Mouse (Mus musculus) left cerebral cortex, adult 18-20 months (tissue): ENCODE measurements around the gene Usp39. TPM values are rescaled to one million over a fixed set of nuclear protein-coding genes. Genes with fewer than 3 reads are reported as not detected.
A peak's percentile ranks its signal among the peaks of the same experiment; 100 is the strongest.

Experiments
- DNase-seq, 2 experiments: peaks; one replicate each; pipeline ENCODE4 v3.0.0; 2021 to 2022; ENCODE audit warnings: low spot score in 2 of 2, mixed read lengths in 1 of 2
- long read RNA-seq, 2 experiments: library from polyadenylated mRNA; stranded (forward); transcript quantifications; one replicate each; pipeline ENCODE4 v2.0.0; 2021
- total RNA-seq, 2 experiments: library from RNA; stranded (reverse); gene quantifications; 2 replicates each; pipeline ENCODE4 v1.2.3; 2021

Gene Usp39
- total RNA-seq: 10 to 100 TPM; 32.6 to 33.6 TPM
- long read RNA-seq, experiment 1, transcript Usp39-201 (13 exons, 2,244 nt): major isoform, 40 of 49 reads
- long read RNA-seq, experiment 1, partial matches to known transcripts: 2 of 49 reads
- long read RNA-seq, experiment 1, other reads (novel, unspliced or antisense): 7 of 49 reads
- long read RNA-seq, experiment 2, transcript Usp39-201 (13 exons, 2,244 nt): major isoform, 20 of 24 reads
- long read RNA-seq, experiment 2, partial matches to known transcripts: 2 of 24 reads
- long read RNA-seq, experiment 2, other reads (novel, unspliced or antisense): 2 of 24 reads

DNA sequence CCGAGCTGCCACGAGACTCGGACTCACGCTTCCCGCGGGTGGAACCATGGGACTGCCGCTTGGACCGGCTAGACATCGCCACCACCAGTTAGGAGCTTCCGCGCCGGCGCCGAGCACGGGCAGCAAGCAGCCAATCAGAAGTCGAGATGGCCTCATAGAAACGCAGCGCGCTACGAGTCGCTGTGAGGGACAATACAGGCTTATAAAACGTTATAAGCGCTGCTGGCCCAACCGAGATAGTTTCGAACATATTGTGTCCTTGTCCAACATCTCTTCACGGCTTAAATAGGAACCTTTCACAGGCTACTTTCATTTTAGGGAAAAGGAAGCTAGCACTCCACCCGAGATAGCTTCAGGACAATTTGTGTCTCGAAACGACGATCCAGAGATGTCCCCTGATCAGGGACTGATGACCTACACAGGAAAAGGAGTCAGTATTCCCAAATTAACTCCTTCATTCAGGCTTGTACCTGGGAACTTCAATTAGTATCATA is at the start of gene Usp39:
Gene Usp39, minus strand, starts transcription at position 111 of the 494 bp plus-strand sequence.
- DNase-seq: peak; percentile 95 to 97

DNA sequence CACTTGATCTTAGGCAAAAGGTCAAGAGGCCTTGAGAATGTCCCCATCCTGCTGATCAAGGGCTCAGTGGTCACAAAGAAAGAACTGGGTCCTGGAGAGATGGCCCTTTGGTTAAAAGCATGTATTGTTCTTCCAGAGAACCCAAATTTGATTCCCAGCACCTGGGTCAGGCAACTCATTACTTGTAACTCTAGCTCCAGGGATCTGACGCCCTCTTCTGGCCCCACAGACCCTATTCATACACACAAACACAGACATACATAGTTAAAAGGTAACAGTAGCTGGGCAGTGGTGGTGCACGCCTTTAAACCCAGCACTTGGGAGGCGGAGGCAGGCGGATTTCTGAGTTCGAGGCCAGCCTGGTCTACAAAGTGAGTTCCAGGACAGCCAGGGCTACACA is 47.4 kb upstream of the Usp39 start:
- no peak for DNase-seq

DNA sequence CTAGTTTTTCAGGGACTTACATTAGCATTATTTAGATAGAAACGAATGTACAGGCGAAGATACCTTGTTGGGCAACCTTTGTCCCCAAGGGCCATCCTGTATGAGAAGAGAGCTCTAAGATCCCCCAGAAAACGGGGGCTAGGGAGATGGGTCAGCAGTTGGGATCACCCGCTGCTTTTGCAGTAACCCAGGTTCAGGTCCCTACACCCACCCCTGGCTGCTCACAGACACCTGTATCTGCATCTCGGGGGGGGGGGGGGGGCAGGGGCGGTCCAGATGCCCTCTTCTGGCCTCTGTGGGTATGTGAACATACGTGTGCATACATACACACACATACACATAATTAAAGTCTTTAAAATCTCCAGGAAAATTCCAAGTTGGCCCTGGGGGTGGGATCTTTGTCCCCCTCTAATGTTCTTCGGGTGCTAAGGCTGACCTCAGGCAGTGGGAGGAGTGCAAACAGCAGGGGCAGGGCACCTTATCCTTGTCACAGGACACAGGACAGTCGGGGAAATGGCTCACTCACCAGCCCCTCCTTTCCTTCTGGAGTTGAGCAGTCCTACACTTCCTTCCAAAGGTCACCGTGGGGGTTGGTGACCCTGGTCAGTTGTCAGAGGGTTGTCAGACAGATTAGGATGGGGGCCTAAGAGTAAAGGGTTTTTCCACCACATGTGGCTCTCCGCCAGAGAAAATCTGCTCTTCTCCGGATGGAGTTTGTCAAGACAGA is 46.0 kb upstream of the Usp39 start:
- no peak for DNase-seq

DNA sequence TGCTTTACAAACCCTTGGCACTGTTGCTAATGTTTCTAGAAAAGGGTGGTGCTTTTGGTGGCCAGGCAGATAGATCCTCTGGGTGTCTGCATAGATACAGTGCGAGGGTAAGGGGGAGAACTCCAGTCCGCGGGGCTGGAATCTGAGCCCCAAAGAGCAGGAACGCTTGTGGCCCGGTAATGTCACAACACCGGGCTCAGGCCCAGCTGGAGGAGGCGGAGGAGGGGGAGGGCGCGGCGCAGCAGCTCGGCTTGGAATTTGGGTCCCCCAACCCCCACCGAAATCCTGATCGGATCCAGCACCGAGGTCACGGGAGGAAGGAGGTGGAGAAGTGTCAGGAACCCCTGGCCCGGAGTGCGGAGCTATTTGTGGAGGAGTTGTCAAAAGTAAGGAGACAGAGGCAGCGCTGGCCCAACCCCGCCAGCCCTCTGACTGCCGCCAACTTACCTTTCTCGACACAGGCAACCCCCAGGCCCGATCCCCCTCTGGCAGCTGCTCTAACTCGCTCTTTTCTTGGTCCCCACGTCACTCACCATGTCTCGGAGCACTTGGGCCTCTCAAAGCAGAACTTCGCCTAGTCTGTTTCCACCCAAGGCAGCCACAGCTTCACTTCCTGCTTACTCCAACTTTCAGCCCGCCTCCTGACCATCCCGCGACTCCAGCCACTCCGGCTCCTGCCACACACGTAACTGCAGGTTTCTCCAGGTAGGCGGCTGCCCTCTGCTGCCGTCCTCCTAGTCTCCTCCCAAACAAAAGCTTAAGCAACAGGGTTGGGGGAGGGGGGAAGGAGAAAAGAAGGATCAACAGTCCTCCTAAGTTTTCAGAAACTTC is 45.2 kb upstream of the Usp39 start, which contains the start of gene Vamp8:
Gene Vamp8, minus strand, starts transcription at position 763 of the 831 bp plus-strand sequence.
- DNase-seq: peak; percentile 17 to 35

DNA sequence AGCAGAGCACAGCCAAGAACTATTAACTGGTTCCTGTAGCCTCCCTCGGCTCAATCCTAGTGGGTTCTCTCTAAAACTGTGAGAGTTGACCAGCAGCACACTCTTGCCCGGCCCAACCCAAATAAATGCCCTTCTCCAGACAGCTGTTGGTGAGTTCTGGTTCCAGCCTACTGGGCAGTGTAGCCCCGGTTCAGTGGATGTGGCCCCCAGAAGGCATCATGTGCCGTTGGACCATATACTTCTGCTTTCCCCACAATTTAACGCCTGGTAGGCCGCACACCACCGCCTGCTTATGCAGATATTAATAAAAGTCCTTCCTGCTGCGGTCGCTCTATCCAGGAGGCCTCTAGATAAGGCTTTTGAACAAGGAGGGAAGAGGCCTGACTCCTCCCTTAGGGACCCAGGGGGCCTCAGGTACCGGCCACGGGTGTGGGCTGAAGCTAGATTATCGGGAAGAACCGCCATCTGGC is 44.5 kb upstream of the Usp39 start:
- no peak for DNase-seq

DNA sequence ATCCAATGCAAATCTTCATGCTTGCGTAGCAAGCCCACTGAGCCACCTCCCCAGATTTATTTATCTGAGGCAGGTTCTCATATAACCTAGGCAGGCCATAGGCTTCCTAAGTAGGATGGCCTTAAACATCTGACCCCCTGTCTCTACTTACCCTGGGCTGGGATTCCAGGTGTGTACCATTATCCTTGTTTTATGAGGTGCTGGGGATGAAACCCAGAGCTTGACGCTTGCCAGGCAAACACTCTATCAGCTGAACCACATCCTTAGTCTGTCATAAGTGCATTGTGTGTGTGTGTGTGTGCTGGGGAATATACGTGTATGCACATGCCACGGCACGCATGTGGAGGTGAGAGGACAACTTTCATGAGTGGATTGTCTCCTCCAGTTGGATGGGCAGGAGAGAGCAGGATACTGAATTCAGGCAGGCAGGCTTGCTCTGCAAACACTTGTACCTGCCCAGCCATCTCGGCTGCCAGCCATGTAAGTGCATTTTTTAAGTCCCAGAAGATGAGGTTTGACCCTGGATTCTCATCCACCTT is 43.9 kb upstream of the Usp39 start:
- DNase-seq: no peak

DNA sequence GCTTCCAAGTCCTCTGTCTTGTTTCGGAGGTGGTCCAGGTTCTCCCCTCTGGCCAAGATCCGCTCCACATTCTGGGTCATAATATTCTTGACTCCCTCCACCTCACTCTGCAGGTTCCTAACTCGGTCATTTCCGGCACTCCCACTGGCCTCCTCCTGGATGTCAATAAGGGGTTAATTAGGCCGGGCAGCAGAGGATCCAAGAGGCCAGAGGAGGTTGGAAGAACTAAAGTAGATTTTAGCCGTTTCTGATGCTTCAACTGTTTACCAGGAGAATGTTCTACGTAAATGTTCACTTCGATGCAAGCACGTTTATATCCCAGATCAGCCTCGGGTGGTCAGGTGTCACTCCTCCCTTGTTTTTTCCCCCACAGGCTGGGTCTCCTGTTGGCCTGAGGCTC is 43.3 kb upstream of the Usp39 start:
- DNase-seq: no peak

DNA sequence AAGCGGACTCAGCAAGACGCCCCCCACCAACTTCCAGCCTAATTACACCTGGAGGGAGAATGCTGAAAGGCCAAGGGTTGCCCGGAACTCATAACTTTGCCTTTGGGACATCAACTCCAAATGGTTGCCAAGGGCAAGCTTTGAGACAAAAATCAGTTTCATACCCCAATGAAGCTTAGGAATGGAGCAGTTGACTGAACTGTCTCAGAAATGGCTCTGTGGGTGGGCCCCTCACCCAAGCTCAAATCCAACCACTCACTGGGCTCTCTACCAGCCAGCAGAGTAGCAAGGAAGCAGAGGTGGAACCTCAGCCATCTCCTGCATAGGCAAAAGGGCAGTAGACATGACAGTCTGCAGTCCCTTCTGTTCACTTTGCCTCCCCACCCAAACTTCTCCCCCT is 42.8 kb upstream of the Usp39 start:
- DNase-seq: no peak

DNA sequence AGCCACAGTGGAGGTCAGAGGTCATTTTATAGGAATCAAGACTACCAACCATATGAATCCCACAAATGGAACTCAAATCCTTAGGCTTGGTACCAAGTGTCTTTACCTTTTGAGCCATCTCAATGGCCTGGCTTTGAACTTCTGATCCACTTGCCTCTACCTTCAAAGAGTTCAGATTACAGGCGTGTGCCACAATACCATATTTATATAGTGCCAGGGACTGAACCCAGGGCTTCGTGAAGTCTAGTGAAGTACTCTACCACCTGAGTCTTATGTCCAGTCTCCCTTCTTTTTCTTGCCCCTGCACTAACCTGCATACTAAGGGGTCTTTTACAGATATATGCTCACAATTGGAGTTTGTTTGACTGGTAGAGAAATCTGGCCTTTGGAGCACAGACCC is 41.6 kb upstream of the Usp39 start:
- no peak for DNase-seq

DNA sequence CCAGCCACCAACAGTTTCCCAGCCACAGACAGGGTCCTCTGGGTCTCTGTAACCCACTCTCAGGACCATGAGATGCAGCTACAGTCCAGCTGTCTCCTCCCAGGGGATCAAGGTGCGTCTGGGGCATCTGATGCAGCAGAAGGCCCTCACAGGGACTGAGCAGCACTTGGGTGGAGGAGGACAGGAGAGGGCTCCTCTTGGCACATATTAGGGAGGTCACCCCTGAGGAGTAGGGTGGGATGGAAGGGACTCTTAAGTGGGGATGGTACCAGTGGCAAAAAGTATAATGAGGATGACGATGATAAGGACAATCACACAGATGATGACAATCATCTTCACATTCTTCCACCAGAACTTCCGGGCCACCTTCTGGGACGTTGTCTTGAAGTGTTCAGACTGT is 40.3 kb upstream of the Usp39 start:
- DNase-seq: no peak

DNA sequence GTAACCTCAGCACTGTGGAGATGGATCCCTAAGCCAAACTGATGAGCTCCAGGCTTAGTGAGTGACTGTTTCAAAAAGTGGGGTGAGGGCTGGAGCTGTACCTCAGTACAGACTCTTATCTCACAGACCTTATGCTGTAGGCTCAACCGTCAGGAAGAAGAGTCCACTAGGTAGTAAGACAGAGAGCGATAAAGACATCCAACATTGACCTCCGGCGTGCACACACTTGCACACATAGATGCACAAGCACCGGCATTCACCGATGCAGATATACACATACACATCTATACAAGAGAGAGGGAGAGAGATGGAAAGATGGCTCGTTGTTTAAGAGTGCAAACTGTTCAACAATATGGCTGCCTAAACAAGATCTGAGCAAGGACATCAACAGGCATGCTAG is 39.0 kb upstream of the Usp39 start:
- no peak for DNase-seq

DNA sequence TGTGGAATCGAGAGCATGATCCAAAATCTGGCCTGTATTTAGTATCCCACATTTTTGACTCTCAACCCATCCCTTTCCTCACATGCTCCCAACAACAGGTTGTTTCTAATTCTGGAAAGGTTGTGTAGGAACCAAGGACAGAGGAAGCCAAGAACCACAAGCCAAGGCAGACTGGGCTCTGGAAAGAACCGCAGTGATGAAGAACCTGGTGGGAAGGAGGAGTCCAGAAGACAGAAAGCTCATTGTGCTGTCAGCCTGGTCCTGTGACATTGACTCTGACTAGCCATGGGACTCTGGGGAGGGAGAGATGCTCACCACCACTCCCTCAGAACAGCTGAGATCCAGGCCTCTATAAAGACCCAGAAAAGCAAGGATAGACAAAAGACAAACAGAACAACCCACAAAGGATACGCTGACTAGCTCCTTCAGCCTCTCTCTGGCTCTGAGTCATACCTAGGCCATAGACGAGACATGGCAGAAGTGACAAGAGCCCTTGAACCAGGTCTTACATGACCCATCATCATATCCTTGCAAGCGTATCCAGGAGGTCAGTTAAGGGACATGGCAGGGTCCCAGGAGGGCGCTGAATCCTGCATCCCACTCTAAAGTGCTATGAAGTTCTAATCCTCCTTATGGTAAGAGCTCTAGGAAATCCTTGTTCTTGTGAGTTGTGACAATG is 38.3 kb upstream of the Usp39 start:
- DNase-seq: no peak

DNA sequence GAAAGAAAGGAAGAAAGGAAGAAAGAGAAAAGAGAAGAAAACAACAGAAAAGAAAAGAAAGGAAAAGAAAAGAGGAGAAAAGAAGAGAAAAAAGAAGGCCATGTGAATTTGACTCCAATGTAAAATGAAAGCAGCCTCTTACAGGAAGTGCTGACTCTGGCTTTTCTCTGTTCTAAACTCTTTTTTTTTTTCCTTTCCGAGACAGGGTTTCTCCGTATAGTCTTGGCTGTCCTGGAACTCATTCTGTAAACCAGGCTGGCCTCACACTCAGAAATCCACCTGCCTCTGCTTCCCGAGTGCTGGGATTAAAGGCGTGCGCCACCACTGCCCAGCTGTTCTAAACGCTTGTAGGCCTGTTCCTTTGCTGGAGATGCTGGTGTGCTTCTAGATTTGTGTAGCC is 37.5 kb upstream of the Usp39 start:
- DNase-seq: no peak

DNA sequence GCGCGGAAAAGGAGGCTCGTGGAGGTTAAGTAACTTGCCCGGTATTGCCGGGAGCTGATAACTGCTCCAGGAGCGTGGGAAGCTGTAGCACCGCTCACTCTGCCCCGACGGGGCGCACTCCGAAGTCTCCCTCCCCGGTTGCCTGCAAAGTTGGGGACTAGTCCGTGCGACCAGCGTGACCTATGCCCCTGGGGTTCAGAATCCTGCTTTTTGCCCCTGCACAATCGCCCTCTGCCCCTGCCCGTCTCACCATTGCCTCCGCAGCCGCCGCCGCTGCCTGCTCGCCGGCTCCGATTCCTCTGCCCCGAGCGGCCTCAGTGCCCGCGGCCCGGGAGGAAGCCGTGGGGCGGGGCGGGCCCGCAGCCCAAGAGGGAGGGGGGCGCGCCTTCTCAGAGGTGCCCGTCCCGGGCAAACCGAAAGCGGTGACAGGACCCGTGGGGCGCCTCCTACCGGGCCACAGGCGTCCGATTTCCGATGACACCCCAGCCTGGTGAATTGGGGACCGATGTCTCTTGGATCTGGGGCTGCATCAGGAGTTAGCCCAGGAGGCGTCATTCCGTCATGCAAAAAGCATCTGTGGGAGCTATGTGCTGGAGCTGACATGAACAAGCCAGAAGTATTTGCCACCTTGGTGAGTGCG is 35.3 kb upstream of the Usp39 start, which contains the start of gene Vamp5:
Gene Vamp5, minus strand, starts transcription at position 338 of the 640 bp plus-strand sequence.
- DNase-seq: peak in 1 of 2 experiments; percentile 49

DNA sequence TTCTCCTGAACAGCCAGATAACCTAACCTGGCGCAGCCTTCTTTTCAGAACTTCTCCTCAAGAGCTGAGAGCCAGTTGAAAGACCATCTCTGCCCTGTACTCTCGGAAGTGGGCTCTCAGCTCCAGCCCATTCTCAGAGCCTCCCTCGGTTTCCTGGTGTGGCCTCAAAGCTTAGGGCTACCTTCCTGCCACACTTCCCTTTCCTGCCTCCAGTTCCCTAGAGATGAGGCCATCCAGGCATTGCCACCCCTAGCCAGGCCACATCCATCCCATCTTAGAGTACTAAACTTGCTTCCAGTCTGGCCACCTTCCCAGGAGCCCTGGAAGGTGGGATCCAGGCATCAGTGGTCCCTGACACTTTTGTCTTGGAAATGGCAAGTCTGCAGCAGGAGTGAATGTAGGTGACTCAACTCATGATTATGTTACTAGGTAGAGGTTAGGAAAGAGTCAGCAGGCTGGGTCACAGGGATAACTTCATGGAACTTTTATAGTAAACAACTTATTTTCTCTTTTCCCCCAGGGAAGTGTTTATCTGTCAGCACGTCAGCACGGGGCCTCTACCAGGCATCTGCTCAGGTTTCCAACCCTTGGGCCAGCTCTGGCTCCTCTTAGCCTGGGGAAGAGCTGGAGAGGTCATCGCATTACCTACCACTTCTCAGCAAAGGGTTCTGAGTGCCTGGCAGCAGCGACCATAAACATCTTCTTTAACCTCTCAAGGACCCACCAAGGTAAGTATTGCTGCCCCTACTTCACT is 34.6 kb upstream of the Usp39 start:
- DNase-seq: no peak

DNA sequence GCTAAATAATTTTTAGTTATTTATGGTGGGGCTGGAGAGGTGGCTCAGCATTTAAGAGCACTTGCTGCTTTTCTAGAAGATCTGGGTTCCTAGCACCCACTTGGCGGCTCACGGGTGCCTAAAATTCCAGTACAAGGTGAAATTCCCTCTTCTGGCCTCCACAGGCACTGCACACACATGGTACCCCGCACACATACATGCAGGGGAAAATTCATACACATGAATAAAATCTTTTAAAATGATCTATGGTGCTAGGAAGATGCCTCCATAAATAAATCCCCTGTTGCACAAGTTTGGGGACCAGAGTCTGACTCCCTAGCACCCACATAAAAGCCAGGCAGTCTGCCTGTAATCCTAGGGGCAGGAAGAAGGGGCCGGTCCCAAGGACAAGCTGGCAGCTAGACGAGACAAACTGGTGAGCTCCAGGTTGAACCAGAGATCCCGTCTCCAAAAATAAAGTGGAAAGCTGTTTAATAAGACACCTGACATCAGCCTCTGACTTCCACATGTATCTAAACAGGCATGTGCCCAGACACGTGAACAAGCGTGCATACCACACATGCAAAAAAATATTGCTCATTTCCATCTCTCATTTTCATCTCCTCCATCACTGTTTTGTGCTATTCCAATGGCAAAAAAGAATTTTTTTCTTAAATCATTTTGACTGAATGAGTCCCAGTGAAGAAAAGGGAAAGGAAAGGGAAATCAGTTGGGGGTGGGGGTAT is 33.7 kb upstream of the Usp39 start:
- no peak for DNase-seq

DNA sequence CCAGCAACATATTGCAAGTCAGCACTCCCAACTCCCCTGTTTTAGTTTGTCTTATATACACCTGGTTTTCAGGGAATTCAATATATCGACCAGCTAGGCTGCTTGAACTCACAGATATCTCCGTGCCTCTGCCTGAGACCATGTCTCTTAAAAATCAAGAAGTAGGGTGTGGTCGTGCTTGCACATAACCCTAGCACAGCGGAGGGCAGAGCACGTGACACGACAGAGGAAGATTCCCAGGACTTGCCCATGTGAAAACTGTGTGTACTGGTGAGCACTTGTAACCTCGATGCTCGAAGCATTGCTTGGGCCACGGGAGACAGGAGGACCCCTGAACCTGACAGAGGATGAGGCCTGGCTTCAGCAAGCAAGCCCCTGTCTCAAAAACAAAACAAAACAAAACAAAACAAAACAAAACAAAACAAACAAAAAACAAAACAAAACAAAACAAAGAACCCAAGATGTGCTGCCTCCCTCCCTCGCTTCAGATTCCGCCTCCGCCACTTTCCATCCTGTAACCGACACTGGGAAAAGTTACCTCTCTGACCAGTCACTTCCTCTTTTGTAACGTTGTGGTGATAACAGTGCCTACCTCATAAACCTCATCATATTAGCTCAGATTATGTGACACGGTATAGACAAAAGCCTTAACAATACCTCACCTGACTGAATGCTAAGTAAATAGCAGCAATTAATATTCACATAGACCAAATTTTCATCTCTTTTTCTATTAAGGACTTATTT is 30.0 kb upstream of the Usp39 start:
- no peak for DNase-seq

DNA sequence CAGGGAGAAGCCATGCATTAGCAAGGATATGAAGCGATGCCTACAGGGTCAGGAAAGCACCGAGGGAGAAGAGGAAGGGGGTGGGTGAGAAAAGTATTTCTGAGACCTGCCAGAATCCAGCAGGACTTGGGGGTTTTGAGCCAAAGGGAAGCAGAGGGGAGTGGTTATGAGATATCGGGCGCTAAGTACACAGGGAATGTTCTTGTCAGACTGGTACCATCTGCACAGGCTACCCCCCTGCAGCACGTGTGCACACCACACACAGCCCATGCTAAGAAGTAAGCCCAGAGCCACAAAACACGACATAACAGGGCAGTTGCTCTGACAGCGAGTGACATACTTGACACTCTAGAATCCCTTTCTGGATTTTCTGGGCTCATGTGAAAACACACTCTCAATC is 29.2 kb upstream of the Usp39 start:
- DNase-seq: no peak
